Mouse (Mus musculus): ENCODE data around the gene Olfr1252.

Olfr1252 gene

DNA sequence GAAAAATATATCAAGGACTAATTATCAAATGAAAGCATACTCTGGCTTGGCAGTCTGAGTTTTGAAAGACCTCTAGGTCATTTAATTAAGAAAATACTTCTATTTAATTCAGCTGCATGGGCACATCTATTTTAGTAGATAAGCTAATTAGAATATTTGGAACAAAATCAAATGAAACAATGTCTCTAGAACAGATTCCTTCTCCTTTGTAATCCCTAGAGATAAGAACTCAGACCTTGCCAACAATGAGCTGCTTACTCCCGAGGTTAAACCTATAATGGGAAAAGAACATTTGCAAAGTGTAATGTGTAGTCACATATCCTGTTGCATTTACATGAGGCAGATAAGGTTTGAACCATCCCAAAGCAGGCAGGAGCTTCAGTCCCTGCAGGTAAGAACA is at the start of gene Olfr1252:
Gene Olfr1252 (minus strand): TSS at position 101 of the 400 bp plus-strand sequence.
- no peak for DNase-seq

GRCm38 (mm10) chr2:89756990-89757389 is 32.2 kb upstream of the Olfr1252 start, which contains the start of gene Olfr1253:
Gene Olfr1253, minus strand, starts transcription at chr2:89757090.
- no peak for DNase-seq

DNA sequence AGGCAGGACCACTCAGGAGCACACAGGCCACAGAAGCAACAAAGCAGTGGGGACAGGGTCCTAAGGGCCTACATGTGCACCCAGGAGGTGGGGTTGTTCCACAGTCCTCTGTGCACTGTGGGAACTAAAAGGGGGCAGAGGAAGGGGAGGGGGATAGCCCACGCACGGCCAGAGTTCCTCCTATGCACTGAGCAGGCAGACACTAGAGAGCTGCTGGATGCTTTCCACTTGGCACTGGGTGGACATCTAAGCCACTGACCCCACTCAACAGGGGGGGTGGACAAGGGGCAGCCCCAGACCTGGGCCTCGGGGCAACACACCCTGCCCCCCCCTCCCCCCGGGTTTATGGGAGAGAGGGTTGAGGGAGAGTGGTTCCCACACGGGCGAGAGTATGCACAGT is 32.8 kb downstream of the Olfr1252 start:
- DNase-seq, result no peak

- DNase-seq, result no peak
Observed at GRCm38 (mm10) chr2:89671836-89672235, 53.0 kb downstream of the Olfr1252 start, which contains the start of gene Olfr1251. Gene Olfr1251, minus strand, starts transcription at chr2:89671936.
